Mouse (Mus musculus) Patski (cell line): ENCODE measurements at regions not wholly inside any gene's neighbourhood (a gene's known extent, or its start where the extent isn't known, plus 50 kb on each side); places are given as distances from the start of the nearest gene placed in this dataset.

Source experiments
- ATAC-seq: fragments of 100-300 bp; one replicate; pipeline ENCODE4 v1.8.0; 2021
- CTCF ChIA-PET: fragments of 350-600 bp; sonication (Branson Sonifier 250); formaldehyde crosslinking; loops from one replicate; lab custom pipeline; 2022; ENCODE audit warnings: inconsistent platforms; lab: Charles Lee
- POLR2A ChIA-PET: fragments of 350-600 bp; sonication (Branson Sonifier 250); formaldehyde crosslinking; loops from one replicate; lab custom pipeline; 2022; ENCODE audit warnings: antibody characterized with exemption, inconsistent platforms; lab: Charles Lee
- DNase-seq: peaks from one replicate; pipeline ENCODE4 v3.0.0-alpha.2; 2011; ENCODE audit warnings: low read depth, low spot score
- H3K27me3 ChIP-seq: fragments of 371-371 bp; one replicate; pipeline ENCODE4 v1.5.1; 2021
- CTCF ChIP-seq: fragments of 100-300 bp; IDR thresholded peaks from one replicate; pipeline ENCODE4 v1.5.1; 2021
- in situ Hi-C: fragments of 300-500 bp; cut with MboI; formaldehyde crosslinking; loops from 3 replicates; pipeline ENCODE4 v1.11.1; 2018; ENCODE audit warnings: low pct_unique_long_range_greater_than_20kb, mixed read lengths

DNA sequence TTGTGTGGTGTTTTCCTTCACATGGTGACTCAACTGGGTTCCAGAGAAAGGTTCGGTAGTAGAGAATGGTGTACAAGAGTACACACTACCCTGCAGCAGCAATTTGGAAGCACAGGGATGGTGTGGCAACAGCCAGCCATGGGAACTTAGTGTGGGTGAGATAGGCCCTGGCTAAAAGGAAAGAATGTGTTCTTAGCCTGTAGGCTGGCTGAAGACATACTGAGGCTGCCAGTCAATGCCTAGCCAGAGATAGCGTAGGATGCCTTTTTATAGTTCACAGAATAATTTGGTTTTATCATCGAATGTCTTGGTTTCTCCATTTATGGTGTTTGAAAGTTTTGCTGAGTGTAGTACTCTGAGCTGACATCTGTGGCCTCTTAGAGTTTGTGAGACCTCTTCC is 130.1 kb upstream of the Btg1 start:
- no peak for ATAC-seq
- no peak for DNase-seq
- no peak for TF ChIP-seq CTCF
- CTCF ChIA-PET: interaction anchor here (1.7 kb wide), 1 partner anchor 9 kb away, joined by 4 read pairs; no protein-coding TSS in a partner anchor
- POLR2A ChIA-PET: no interaction called here
- in situ Hi-C loops: no loop called here
- peaks cover 9% of the 10 kb centered on the region for H3K27me3 ChIP-seq

DNA sequence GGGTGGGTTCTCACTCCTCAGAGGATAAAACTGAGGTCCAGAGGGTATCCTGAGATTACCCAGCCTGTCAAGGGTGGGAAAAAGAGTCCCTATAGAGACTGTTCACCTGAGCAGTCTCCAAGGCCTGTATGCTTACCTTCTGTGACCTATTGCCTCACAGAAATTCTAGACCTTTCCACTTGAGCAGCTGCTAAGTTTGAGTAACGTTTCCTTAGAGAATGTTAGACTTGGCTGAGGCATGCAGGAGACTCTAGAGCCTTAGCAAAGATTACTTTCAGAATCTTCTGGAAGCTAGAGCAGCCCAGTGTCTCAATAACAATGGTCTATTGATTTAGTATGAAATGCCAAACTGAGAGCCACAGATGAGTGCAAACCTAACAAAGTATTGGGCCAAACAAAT is 123.1 kb upstream of the Btg1 start:
- H3K27me3 ChIP-seq: no peaks in the 10 kb centered on the region
- POLR2A ChIA-PET: no interaction called here
- in situ Hi-C loops: no loop called here
- no peak for DNase-seq
- no peak for ATAC-seq
- TF ChIP-seq CTCF: no peak
- CTCF ChIA-PET: interaction anchor here (0.6 to 1.7 kb wide), 2 partner anchors 9 to 882 kb away, joined by 3 to 5 read pairs; no protein-coding TSS in a partner anchor

DNA sequence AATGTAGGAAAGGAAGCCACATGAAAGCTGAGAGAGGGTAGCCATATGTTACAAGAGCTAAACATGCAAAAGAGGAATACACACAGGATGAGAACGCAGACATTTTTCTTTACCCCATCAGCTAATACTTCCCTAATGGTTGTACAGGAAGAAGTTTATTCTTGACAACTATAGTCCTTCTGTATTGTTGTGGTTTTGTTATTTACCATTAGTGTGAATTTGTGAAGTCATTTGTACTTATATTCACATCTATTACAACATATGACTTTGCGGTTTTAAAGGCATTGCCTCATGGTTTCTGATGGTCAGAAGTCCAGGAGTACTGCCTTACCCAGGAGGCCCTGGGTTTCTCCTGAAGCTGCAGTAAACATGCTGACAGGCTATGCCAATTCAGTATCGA is 120.1 kb upstream of the Btg1 start:
- no peak for ATAC-seq
- POLR2A ChIA-PET: no interaction called here
- no peak for TF ChIP-seq CTCF
- DNase-seq: no peak
- no peaks in the 10 kb centered on the region for H3K27me3 ChIP-seq
- CTCF ChIA-PET: interaction anchor here (1.8 kb wide), 1 partner anchor 59 kb away, joined by 3 read pairs; no protein-coding TSS in a partner anchor
- in situ Hi-C loops: no loop called here

DNA sequence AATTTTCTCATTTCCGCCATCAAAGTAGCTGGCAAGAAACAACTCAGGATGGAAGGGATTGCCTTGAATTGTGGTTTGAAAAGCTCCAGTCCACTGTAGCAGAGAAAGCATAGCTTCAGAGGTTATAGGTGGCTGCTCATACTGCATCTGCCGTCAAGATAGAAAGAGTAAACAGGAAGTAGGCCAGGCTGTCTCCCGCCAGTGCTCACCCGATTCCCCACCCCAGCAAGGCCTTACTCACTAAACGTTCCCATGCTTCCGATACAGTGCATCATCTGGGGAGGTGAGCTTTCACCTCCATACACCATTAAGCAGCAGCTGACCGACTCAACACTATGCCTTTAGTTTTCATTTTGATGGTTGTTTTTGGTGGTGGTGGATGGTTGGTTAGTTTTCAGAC is 119.3 kb upstream of the Btg1 start:
- in situ Hi-C loops: no loop called here

DNA sequence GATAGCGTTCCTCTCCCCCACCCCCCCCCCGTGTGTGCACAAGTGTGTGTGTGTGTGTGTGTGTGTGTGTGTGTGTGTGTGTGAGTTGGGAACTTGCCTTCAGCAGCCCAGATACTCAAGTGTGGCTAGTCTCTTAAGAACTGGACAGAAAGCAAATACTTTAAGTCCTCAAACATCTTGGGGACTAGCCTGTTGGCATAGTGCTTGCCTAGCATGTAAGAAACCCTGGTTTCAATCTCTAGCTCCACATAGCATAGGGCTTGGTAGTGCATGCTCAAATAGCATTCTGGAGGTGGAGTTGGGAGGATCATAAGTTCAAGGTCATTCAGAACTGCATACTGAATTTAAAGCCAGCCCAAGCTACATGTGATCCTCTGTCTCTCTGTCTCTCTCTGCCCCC is 117.5 kb upstream of the Btg1 start:
- TF ChIP-seq CTCF: no peak
- H3K27me3 ChIP-seq: no peaks in the 10 kb centered on the region
- no peak for DNase-seq
- ChIA-PET POLR2A (no interaction called here), CTCF (no interaction called here)
- no peak for ATAC-seq
- in situ Hi-C loops: no loop called here

More for the DNA sequence above, 119.3 kb upstream of the Btg1 start:
- ATAC-seq: no peak
- CTCF ChIA-PET: interaction anchor here (1.8 kb wide), 1 partner anchor 59 kb away, joined by 3 read pairs; no protein-coding TSS in a partner anchor
- no peak for DNase-seq
- H3K27me3 ChIP-seq: no peaks in the 10 kb centered on the region
- POLR2A ChIA-PET: no interaction called here
- no peak for TF ChIP-seq CTCF

DNA sequence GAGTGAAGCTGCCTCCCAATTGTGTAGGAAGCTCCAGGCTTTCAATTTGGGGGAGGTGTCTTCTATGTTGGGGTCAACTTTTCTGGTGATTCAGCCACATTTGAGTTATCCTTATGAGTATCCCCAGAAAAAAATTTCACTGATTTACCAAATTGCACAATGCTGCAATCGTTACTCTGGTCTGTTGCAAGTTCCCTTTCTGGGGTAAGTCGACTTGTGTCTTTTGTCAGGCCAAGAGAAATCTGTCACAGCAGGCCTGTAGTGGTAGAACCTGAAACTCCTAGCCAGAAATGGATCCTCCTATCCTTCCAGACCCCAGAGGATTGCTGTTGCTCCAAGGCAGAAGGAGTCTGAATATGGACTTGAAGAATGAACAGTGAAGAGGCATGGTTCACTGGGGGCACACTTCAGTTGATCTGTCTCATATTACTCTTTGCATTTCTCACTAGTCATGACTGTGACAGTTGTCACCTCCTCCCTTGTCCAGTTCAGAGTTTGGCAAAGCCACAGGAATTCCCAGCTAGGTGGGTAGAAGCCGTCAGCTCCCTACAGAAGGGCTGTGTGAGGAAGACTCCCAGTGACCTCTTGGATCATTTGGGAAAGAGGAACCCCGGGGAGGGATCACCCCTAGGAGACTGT is 114.6 kb upstream of the Btg1 start:
- DNase-seq (no peak), ATAC-seq (no peak)
- CTCF ChIA-PET: interaction anchor here (1.8 kb wide), 1 partner anchor 8 kb away, joined by 5 read pairs; no protein-coding TSS in a partner anchor
- H3K27me3 ChIP-seq: no peaks in the 10 kb centered on the region
- in situ Hi-C loops: no loop called here
- no peak for TF ChIP-seq CTCF
- POLR2A ChIA-PET: no interaction called here

DNA sequence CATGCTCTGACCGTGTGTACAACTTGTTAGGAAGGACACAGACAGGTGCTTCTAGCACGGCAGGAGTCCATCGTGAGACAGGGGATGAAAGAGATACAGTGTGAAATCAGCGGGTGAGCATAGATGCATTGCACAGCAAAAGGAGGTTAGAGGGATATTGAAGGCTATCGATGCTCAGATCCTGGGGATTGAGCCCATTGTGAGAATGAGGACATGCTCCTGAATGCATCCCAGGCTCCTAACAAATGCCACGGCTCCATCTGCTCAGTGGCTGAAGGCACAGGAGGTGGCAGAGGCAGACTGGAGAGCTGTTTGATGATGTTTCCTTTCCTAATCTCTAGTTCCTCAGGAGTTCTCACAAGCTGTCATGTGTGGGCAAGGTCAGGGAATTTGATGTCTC is 114.1 kb upstream of the Btg1 start:
- in situ Hi-C loops: no loop called here
- ChIA-PET CTCF (interaction anchor here (1.2 to 1.8 kb wide), 2 partner anchors 8 to 278 kb away, joined by 3 to 5 read pairs; no protein-coding TSS in a partner anchor), POLR2A (no interaction called here)

DNA sequence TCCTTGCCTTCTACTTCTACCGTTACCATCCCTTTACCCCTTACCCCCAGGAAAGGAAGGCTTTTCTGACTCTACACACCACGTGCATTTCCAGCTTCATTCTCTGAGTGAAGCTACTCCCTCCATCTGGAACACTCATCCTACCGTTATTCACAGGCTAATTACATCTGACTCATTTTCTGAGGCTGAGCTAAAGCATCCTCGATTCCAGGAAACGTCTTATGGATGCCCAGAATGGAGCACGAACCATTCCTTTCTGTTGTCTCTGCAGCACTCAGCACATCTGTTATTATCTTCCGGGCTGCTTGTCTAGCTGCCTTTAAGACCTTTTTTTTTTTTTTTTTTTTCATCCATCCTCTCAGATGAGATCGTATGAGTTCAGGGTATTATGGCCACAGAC is 112.5 kb upstream of the Btg1 start:
- POLR2A ChIA-PET: no interaction called here
- DNase-seq (no peak), ATAC-seq (no peak)
- TF ChIP-seq CTCF: no peak
- CTCF ChIA-PET: interaction anchor here (1.0 kb wide), 1 partner anchor 20 kb away, joined by 3 read pairs; no protein-coding TSS in a partner anchor
- H3K27me3 ChIP-seq: no peaks in the 10 kb centered on the region
- in situ Hi-C loops: no loop called here

More for the DNA sequence above, 114.1 kb upstream of the Btg1 start:
- H3K27me3 ChIP-seq: no peaks in the 10 kb centered on the region
- no peak for TF ChIP-seq CTCF
- ATAC-seq: no peak
- DNase-seq: no peak

DNA sequence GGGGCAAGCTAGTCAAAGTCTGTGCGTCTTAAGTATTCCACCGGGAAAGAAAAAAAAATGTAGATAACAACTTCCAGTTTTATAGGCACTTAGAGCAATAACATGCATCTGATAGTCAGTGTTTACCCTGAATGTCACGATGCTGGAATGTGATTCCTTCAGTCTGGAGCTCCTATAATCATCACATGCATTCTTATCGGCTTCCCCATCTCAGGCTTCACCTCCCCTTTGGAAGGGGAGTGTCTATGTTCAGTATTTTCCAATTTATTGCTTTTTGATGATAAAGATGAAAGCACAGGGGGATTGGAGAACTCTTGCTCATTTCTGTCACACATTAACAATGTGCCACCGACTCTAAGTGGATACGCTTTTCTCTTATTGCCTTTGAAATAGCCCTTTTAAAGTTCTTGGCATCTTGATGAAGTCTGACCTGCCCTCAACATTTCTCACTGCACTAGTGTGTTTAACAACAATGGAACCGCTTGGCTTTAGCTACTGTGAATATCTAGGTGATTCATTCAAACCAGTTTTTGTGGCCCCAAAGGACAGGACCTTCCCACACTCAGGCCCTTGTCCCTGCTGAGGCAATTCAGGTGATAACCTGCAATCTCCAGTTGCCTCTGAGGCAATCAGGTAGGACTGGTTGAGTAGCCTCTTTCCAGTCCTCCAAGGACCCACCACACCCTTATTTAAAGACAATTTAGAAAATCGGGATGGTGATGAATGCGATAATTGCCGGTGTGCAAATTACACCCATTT is 101.5 kb upstream of the Btg1 start:
- ATAC-seq: no peak
- ChIA-PET CTCF (no interaction called here), POLR2A (no interaction called here)
- H3K27me3 ChIP-seq: no peaks in the 10 kb centered on the region
- TF ChIP-seq CTCF: no peak
- in situ Hi-C loops: no loop called here
- no peak for DNase-seq

DNA sequence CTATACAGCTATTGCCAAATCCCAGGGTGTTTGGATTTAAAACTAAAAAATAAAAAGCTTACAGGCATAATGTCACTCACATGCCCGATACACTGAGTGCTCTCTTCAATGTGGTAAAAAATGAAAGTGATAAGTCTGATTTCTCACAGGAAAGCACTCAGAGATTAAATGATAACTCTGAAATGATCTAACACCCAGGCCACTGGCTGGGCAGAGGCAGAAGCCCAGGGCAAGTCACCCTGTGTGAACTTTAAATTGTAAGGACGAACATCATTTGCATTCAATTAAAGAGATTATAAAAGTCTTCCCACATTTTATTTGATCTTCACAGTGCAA is 100.9 kb upstream of the Btg1 start:
- no peak for TF ChIP-seq CTCF
- no peak for DNase-seq
- POLR2A ChIA-PET: no interaction called here
- CTCF ChIA-PET: no interaction called here
- in situ Hi-C loops: no loop called here
- no peaks in the 10 kb centered on the region for H3K27me3 ChIP-seq
- no peak for ATAC-seq

DNA sequence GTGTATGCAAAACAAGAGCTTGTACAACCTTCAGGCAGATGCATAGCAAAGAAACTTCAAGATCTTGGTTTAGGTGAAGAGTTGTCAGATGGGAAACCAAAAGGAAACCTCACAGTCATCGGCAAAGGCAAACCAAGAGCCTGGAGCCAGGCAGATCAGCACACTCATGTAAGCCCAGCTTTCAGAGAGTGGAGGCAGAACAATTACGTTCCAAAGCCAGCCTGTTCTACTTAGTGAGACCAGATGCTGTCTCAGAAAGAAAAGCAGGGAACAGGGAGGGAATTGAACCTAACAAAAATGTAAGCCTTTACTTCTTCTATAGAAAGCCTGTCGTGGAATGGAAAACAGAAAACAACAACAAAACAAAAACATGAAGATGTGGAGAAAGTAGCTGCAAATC is 97.4 kb upstream of the Btg1 start:
- H3K27me3 ChIP-seq: no peaks in the 10 kb centered on the region
- CTCF ChIA-PET: no interaction called here
- no peak for TF ChIP-seq CTCF
- in situ Hi-C loops: no loop called here
- no peak for ATAC-seq
- POLR2A ChIA-PET: no interaction called here
- no peak for DNase-seq
